Mouse (Mus musculus) lung, adult 2 months (tissue): ENCODE data around the gene Pik3r6. TPM values are rescaled to one million over a fixed set of nuclear protein-coding genes. Genes with fewer than 3 reads are reported as not detected.

Experiments used
- DNase-seq: peaks from one replicate; pipeline ENCODE4 v3.0.0; 2022
- H3K4me1 ChIP-seq: fragments of 200-500 bp; 2 replicates; pipeline ENCODE4 v1.6.1; 2011; ENCODE audit warnings: low read length; ENCODE audit not compliant: control insufficient read depth, insufficient read depth
- H3K4me3 ChIP-seq: fragments of 200-500 bp; replicated peaks from 2 replicates; pipeline ENCODE3; 2011; ENCODE audit warnings: low read depth, mild to moderate bottlenecking, control low read depth, low read length; ENCODE audit errors: extremely low read depth
- CTCF ChIP-seq: fragments of 200-500 bp; IDR thresholded peaks from 2 replicates; pipeline ENCODE4 v1.5.1; 2011; ENCODE audit warnings: mild to moderate bottlenecking, low read length, control low read depth; ENCODE audit not compliant: insufficient read depth
- POLR2A ChIP-seq: fragments of 200-500 bp; IDR thresholded peaks from 2 replicates; pipeline ENCODE4 v1.6.1; 2011; ENCODE audit warnings: low read depth, mild to moderate bottlenecking, control low read depth, low read length, borderline replicate concordance; ENCODE audit errors: extremely low read depth
- WGBS: fragments of 180-500 bp; shearing (Covaris S2); methylation state at CpG from one replicate; pipeline ENCODE4 v1.1.7; 2018; 5-methylcytosine and 5-hydroxymethylcytosine counted together
- polyA plus RNA-seq: library from polyadenylated mRNA; depleted of rRNA; stranded (reverse); fragments of >200 nt; gene quantifications from 2 replicates; pipeline ENCODE4 v1.2.3, GENCODE M21; 2012; rRNA removed

Gene Pik3r6
- polyA plus RNA-seq, 1 experiment = 13.3 TPM

DNA sequence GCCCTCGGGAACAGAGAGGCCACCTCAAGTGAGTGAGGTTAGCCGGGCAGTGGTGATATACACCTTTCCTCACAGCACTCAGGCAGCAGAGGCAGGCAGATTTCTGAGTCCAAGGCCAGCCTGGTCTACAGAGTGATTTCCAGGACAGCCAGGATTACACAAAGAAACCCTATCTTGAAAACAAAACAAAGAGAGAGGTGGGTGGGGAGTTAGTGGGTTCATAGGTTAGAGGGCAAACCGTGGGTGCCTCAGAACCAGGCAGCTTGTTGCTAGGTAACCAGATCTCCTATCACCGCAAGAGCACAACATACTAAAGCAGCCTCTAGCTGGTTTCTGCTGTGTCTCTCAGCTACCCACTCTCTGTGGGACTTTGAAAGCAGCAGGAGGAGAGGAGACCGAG lies 83.9 kb downstream of the Pik3r6 start, which contains the start of gene Ccdc42:
Gene Ccdc42, plus strand, starts transcription at position 301 of the 400 bp plus-strand sequence.
- Histone ChIP-seq H3K4me3 (no peak within 1 kb of the TSS), H3K4me1 (no peaks in the 10 kb centered on the region)
- TF ChIP-seq CTCF = no peak
- no peak for TF ChIP-seq POLR2A
- no peak for DNase-seq
- WGBS = 69% methylated on average over 5 of the region's 5 CpGs

- peak; percentile 75 for DNase-seq
- no peaks in the 10 kb centered on the region for H3K4me1 ChIP-seq
- TF ChIP-seq CTCF = peak; percentile 98
- TF ChIP-seq POLR2A = no peak
- WGBS = 58% methylated on average over 8 of the region's 8 CpGs
- no peak overlapping the region for H3K4me3 ChIP-seq
Observed at GRCm38 (mm10) chr11:68589055-68589809, 86.4 kb downstream of the Pik3r6 start.

DNA sequence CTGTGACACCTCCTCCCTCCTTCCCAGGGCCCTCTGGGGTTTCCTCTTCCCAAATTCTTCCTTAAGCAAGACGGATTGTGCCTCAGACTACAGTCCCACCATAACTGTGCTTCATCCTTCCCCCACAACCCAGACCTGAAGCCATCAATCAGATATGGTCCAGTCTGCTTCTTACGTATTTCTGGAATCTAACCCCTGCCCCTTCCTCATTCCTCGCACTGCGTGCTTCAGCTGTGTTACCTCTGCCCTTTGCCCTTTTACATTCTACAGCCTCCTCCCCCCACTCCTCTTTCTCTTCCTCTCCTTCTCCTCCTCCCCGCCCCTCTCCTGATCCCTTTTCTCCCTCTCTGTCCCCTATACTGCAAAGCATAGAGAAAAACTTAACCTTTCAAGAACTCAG lies 88.9 kb downstream of the Pik3r6 start:
- DNase-seq = no peak

GRCm38 (mm10) chr11:68593247-68593646 lies 90.4 kb downstream of the Pik3r6 start:
- TF ChIP-seq POLR2A (no peak), CTCF (no peak)
- H3K4me1 ChIP-seq = no peaks in the 10 kb centered on the region
- no peak overlapping the region for H3K4me3 ChIP-seq
- 79% methylated on average over 3 of the region's 3 CpGs for WGBS
- DNase-seq = no peak

More for the DNA sequence above, 88.9 kb downstream of the Pik3r6 start:
- Histone ChIP-seq H3K4me3 (no peak overlapping the region), H3K4me1 (no peaks in the 10 kb centered on the region)
- WGBS = 63% methylated on average over 5 of the region's 5 CpGs
- TF ChIP-seq CTCF = no peak
- no peak for TF ChIP-seq POLR2A

- Histone ChIP-seq H3K4me1 (peaks cover 3% of the 10 kb centered on the region; the same call in 1 of the 2 replicates), H3K4me3 (no peak overlapping the region)
- TF ChIP-seq POLR2A = no peak
- TF ChIP-seq CTCF = no peak
- no peak for DNase-seq
- 78% methylated on average over 2 of the region's 2 CpGs for WGBS
Observed at GRCm38 (mm10) chr11:68597912-68598311, 95.1 kb downstream of the Pik3r6 start.

GRCm38 (mm10) chr11:68600551-68601021 lies 97.8 kb downstream of the Pik3r6 start:
- Histone ChIP-seq H3K4me1 (peaks cover 3% of the 10 kb centered on the region; the same call in 1 of the 2 replicates), H3K4me3 (no peak overlapping the region)
- TF ChIP-seq POLR2A (no peak), CTCF (no peak)
- no peak for DNase-seq
- WGBS = 45% methylated on average over 6 of the region's 6 CpGs

DNA sequence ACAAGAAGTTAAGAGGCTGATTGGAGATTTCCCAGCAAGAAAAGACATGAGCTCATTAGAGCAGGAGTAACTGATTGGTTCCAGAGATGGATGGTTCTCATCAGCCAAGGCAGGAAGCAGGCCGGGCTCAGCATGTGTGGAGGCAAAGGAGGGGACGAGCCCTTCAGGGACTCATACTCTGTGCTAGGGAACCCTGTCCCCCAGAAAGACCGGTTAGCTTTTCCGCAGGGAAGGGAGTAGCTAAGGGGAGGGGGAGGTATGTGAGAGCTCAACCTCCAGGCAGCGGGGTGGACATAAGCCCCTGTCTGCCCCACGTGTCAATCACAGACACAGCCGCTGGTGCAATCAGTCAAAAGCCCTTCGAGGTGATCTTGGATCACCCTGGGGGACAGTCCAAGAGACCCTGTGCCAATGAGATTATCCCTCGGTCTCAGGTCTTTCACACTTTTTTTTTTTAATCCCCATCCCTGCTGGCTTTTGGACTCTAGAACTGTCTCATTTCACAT lies 98.7 kb downstream of the Pik3r6 start:
- TF ChIP-seq CTCF = no peak
- no peak for TF ChIP-seq POLR2A
- 54% methylated on average over 9 of the region's 9 CpGs for WGBS
- no peak overlapping the region for H3K4me3 ChIP-seq
- H3K4me1 ChIP-seq = peaks cover 3% of the 10 kb centered on the region; the same call in 1 of the 2 replicates
- no peak for DNase-seq

Other genes starting within 250 kb of the Pik3r6 start
- gene Ntn1, start 102.2 kb upstream of the Pik3r6 start, polyA plus RNA-seq = 58.8 and 65.7 TPM in 2 replicates
- gene Pik3r5, start 70.9 kb upstream of the Pik3r6 start, polyA plus RNA-seq = 10.8 and 11.7 TPM in 2 replicates
- 3.4 and 4.3 TPM in 2 replicates for gene Mfsd6l, start 53.2 kb downstream of the Pik3r6 start, polyA plus RNA-seq
- gene Ccdc42, start 84.0 kb downstream of the Pik3r6 start, polyA plus RNA-seq = 5.0 and 8.5 TPM in 2 replicates
- gene Myh10, start 188.5 kb downstream of the Pik3r6 start, polyA plus RNA-seq = 103 and 123 TPM in 2 replicates